Mouse (Mus musculus): ENCODE data around the gene B3gat2. TPM values are rescaled to one million over a fixed set of nuclear protein-coding genes. Genes with fewer than 3 reads are reported as not detected.
A peak's percentile ranks its signal among the peaks of the same experiment; 100 is the strongest.

B3gat2 gene
- polyA plus RNA-seq (2014; fragmentation: Nextera tagmentation; extraction: Ambion mirVana) = 0.23 and 0.55 TPM in 2 replicates

- Histone ChIP-seq H3K9ac (ENCODE audit: low read depth, low read length) (no peak within 1 kb of the TSS), H3K4me1 (replicated peaks; ENCODE audit: control insufficient read depth, insufficient read depth, low read length) (peaks cover 3% of the 10 kb centered on the region), H3K27ac (ENCODE audit: low read depth, low read length) (no peak within 1 kb of the TSS), H3K4me2 (peak within 1 kb of the TSS; percentile 83), H3K4me3 (ENCODE audit: low read depth, low read length) (peak within 1 kb of the TSS; percentile 53), H3K36me3 (ENCODE audit: control insufficient read depth, insufficient read depth, low read length) (no peaks in the 10 kb centered on the region), H3K27me3 (replicated peaks; ENCODE audit: control insufficient read depth, insufficient read depth, low read length) (peaks cover 53% of the 10 kb centered on the region), H3K9me3 (ENCODE audit: control insufficient read depth, low read length) (no peaks in the 10 kb centered on the region)
- ATAC-seq (replicated peaks; ENCODE audit: low FRiP score) = peak; percentile 30; the same call in 1 of the 2 replicates
- WGBS = 3% methylated on average over 33 of the region's 34 CpGs
- DNase-seq (ENCODE audit: low spot score) = peak; percentile 36
Measured at GRCm38 (mm10) chr1:23761502-23762135, at the start of gene B3gat2. Gene B3gat2 (plus strand): TSS chr1:23761753.

GRCm38 (mm10) chr1:23720326-23720725, 41.2 kb upstream of the B3gat2 start:
- no peaks in the 10 kb centered on the region for H3K36me3 ChIP-seq (ENCODE audit: control insufficient read depth, insufficient read depth, low read length)
- DNase-seq (ENCODE audit: low spot score) = no peak
- no peak overlapping the region for H3K4me2 ChIP-seq
- no peak overlapping the region for H3K9ac ChIP-seq (ENCODE audit: low read depth, low read length)
- no peaks in the 10 kb centered on the region for H3K27me3 ChIP-seq (replicated peaks; ENCODE audit: control insufficient read depth, insufficient read depth, low read length)
- H3K4me3 ChIP-seq (ENCODE audit: low read depth, low read length) = no peak overlapping the region
- WGBS = 65% methylated on average over 8 of the region's 8 CpGs
- no peaks in the 10 kb centered on the region for H3K9me3 ChIP-seq (ENCODE audit: control insufficient read depth, low read length)
- no peak overlapping the region for H3K27ac ChIP-seq (ENCODE audit: low read depth, low read length)
- ATAC-seq (replicated peaks; ENCODE audit: low FRiP score) = no peak
- no peaks in the 10 kb centered on the region for H3K4me1 ChIP-seq (replicated peaks; ENCODE audit: control insufficient read depth, insufficient read depth, low read length)

DNA sequence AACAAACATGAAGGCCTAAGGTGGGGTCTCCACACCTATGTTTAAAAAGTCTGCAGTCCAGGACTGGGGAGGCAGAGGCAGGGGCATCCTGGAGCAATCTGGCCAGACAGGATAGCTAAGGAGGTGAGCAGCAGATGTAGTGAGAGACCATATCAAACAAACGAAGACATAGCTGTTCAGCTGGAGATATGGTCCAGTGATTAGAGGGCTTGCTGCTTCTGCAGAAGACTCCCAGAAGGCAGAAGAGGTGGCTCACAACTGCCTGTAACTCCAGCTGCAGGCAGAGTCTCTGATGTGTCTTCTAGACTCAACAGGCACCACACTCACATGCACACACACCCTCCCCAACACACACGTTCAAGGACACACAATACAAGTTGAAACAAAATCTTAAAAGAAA, 40.5 kb upstream of the B3gat2 start:
- 87% methylated on average over 2 of the region's 2 CpGs for WGBS

GRCm38 (mm10) chr1:23722469-23723372, 38.8 kb upstream of the B3gat2 start:
- Histone ChIP-seq H3K4me3 (ENCODE audit: low read depth, low read length) (no peak overlapping the region), H3K27me3 (replicated peaks; ENCODE audit: control insufficient read depth, insufficient read depth, low read length) (no peaks in the 10 kb centered on the region), H3K36me3 (ENCODE audit: control insufficient read depth, insufficient read depth, low read length) (no peaks in the 10 kb centered on the region), H3K9me3 (ENCODE audit: control insufficient read depth, low read length) (no peaks in the 10 kb centered on the region), H3K4me2 (no peak overlapping the region), H3K27ac (ENCODE audit: low read depth, low read length) (no peak overlapping the region), H3K4me1 (replicated peaks; ENCODE audit: control insufficient read depth, insufficient read depth, low read length) (no peaks in the 10 kb centered on the region), H3K9ac (ENCODE audit: low read depth, low read length) (no peak overlapping the region)
- WGBS = 82% methylated on average over 15 of the region's 15 CpGs
- ATAC-seq (replicated peaks; ENCODE audit: low FRiP score) = no peak
- no peak for DNase-seq (ENCODE audit: low spot score)

More for the DNA sequence above, 40.5 kb upstream of the B3gat2 start:
- Histone ChIP-seq H3K36me3 (ENCODE audit: control insufficient read depth, insufficient read depth, low read length) (no peaks in the 10 kb centered on the region), H3K27ac (ENCODE audit: low read depth, low read length) (no peak overlapping the region), H3K4me1 (replicated peaks; ENCODE audit: control insufficient read depth, insufficient read depth, low read length) (no peaks in the 10 kb centered on the region), H3K4me3 (ENCODE audit: low read depth, low read length) (no peak overlapping the region), H3K4me2 (no peak overlapping the region), H3K9ac (ENCODE audit: low read depth, low read length) (no peak overlapping the region), H3K27me3 (replicated peaks; ENCODE audit: control insufficient read depth, insufficient read depth, low read length) (no peaks in the 10 kb centered on the region), H3K9me3 (ENCODE audit: control insufficient read depth, low read length) (no peaks in the 10 kb centered on the region)
- DNase-seq (ENCODE audit: low spot score) = no peak
- no peak for ATAC-seq (replicated peaks; ENCODE audit: low FRiP score)

DNA sequence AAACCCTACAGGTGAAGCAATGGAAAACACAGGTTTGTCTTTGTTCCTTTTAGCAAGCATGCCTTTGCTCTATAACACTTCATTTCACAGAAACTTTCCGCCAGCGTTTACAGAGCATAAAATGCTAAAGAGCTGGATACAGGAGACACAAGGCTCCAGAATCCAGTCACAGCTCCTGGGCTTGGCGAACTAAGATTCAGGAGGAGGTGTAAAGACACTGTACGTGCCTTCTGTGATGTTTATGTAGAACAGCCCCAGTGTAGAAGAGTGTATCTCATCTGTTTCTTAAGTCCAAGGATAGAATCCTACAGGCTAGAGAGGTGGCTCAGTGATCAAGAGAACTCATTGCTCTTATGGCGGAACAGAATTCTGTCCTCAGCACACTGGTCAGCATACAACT, 30.2 kb upstream of the B3gat2 start:
- Histone ChIP-seq H3K27ac (ENCODE audit: low read depth, low read length) (no peak overlapping the region), H3K4me3 (ENCODE audit: low read depth, low read length) (no peak overlapping the region), H3K27me3 (replicated peaks; ENCODE audit: control insufficient read depth, insufficient read depth, low read length) (no peaks in the 10 kb centered on the region), H3K4me2 (no peak overlapping the region), H3K36me3 (ENCODE audit: control insufficient read depth, insufficient read depth, low read length) (no peaks in the 10 kb centered on the region), H3K4me1 (replicated peaks; ENCODE audit: control insufficient read depth, insufficient read depth, low read length) (no peaks in the 10 kb centered on the region), H3K9ac (ENCODE audit: low read depth, low read length) (no peak overlapping the region), H3K9me3 (ENCODE audit: control insufficient read depth, low read length) (no peaks in the 10 kb centered on the region)
- ATAC-seq (replicated peaks; ENCODE audit: low FRiP score) (no peak), DNase-seq (ENCODE audit: low spot score) (no peak)
- 92% methylated on average over 5 of the region's 5 CpGs for WGBS

DNA sequence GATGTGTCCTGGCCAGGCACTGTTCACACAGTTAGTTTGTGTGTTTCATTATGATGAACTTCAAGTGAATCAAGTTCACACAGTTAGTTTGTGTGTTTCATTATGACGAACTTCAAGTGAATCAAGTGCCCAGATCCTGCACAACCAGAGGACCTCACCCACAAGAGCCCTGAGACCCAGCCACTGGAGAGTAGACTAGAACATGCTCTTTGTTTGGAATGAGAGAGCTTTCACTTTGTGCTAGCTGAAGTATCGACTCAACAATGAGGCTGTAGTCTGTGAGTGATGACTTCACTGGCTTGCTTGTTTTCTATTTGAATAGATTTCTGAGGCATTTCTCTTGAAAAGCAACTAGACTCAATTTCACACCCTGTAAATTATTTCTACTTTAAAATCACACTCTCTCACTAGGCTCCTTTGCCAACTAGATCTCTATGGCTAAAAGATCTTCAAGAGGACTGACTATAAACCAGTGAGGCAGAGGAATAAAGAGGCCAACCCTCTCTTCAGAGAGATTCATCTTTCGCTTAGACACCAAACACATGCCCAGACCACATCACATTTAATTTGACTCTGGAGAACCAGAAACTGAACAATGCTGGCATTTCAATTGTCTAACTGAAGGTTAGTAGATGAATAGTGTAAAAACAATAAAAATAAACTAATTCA, 10.6 kb upstream of the B3gat2 start:
- ATAC-seq (replicated peaks; ENCODE audit: low FRiP score) = no peak
- 83% methylated on average over 3 of the region's 3 CpGs for WGBS
- H3K27ac ChIP-seq (ENCODE audit: low read depth, low read length) = no peak overlapping the region
- H3K27me3 ChIP-seq (replicated peaks; ENCODE audit: control insufficient read depth, insufficient read depth, low read length) = no peaks in the 10 kb centered on the region
- no peak overlapping the region for H3K9ac ChIP-seq (ENCODE audit: low read depth, low read length)
- H3K9me3 ChIP-seq (ENCODE audit: control insufficient read depth, low read length) = no peaks in the 10 kb centered on the region
- no peak for DNase-seq (ENCODE audit: low spot score)
- H3K4me1 ChIP-seq (replicated peaks; ENCODE audit: control insufficient read depth, insufficient read depth, low read length) = no peaks in the 10 kb centered on the region
- no peak overlapping the region for H3K4me2 ChIP-seq
- no peaks in the 10 kb centered on the region for H3K36me3 ChIP-seq (ENCODE audit: control insufficient read depth, insufficient read depth, low read length)
- no peak overlapping the region for H3K4me3 ChIP-seq (ENCODE audit: low read depth, low read length)

DNA sequence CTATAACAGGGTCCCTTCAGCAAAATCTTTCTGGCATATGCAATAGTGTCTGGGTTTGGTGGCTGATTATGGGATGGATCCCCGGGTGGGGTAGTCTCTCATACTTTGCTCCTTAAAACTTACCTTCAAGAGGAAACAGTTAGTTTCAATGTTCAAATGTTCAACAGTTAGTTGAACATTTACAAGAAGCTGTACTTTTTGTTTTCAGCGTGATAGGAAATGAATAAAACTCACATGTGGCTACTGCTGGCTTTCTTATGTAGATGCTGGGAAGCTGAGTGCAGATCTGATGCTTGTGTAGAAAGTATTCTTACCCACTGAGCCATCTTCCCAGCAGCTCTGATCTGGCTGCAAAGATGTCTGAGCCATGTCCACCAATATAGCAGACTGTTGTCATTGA, 8.5 kb upstream of the B3gat2 start:
- H3K4me3 ChIP-seq (ENCODE audit: low read depth, low read length) = no peak overlapping the region
- H3K9me3 ChIP-seq (ENCODE audit: control insufficient read depth, low read length) = no peaks in the 10 kb centered on the region
- H3K36me3 ChIP-seq (ENCODE audit: control insufficient read depth, insufficient read depth, low read length) = no peaks in the 10 kb centered on the region
- DNase-seq (ENCODE audit: low spot score) (no peak), ATAC-seq (replicated peaks; ENCODE audit: low FRiP score) (no peak)
- no peak overlapping the region for H3K27ac ChIP-seq (ENCODE audit: low read depth, low read length)
- WGBS = 76% methylated on average over 2 of the region's 2 CpGs
- H3K4me1 ChIP-seq (replicated peaks; ENCODE audit: control insufficient read depth, insufficient read depth, low read length) = no peaks in the 10 kb centered on the region
- no peak overlapping the region for H3K4me2 ChIP-seq
- no peak overlapping the region for H3K9ac ChIP-seq (ENCODE audit: low read depth, low read length)
- H3K27me3 ChIP-seq (replicated peaks; ENCODE audit: control insufficient read depth, insufficient read depth, low read length) = no peaks in the 10 kb centered on the region

- no peaks in the 10 kb centered on the region for H3K9me3 ChIP-seq (ENCODE audit: control insufficient read depth, low read length)
- no peak for ATAC-seq (replicated peaks; ENCODE audit: low FRiP score)
- WGBS = 78% methylated on average over 6 of the region's 6 CpGs
- H3K27ac ChIP-seq (ENCODE audit: low read depth, low read length) = no peak overlapping the region
- no peak overlapping the region for H3K4me2 ChIP-seq
- no peak for DNase-seq (ENCODE audit: low spot score)
- no peaks in the 10 kb centered on the region for H3K4me1 ChIP-seq (replicated peaks; ENCODE audit: control insufficient read depth, insufficient read depth, low read length)
- no peaks in the 10 kb centered on the region for H3K36me3 ChIP-seq (ENCODE audit: control insufficient read depth, insufficient read depth, low read length)
- no peaks in the 10 kb centered on the region for H3K27me3 ChIP-seq (replicated peaks; ENCODE audit: control insufficient read depth, insufficient read depth, low read length)
- no peak overlapping the region for H3K4me3 ChIP-seq (ENCODE audit: low read depth, low read length)
- no peak overlapping the region for H3K9ac ChIP-seq (ENCODE audit: low read depth, low read length)
Measured at GRCm38 (mm10) chr1:23753591-23753990, 8.0 kb upstream of the B3gat2 start.
